Mouse (Mus musculus): ENCODE results near the gene Slc17a3.

Gene Slc17a3

GRCm38 (mm10) chr13:23867405-23867804 is 28.2 kb downstream of the Slc17a3 start, which contains the start of gene Slc17a1:
Gene Slc17a1, plus strand, starts transcription at chr13:23867750.
- in situ Hi-C loops (cut with MboI; ENCODE audit: low pct_unique_long_range_greater_than_20kb in 1 of 2, low sequenced_read_pairs in 2 of 2, unreplicated experiment in 1 of 2): no loop called here

- in situ Hi-C loops (cut with MboI; ENCODE audit: low pct_unique_long_range_greater_than_20kb in 1 of 2, low sequenced_read_pairs in 2 of 2, unreplicated experiment in 1 of 2): no loop called here
Measured at GRCm38 (mm10) chr13:23868790-23869533, 29.7 kb downstream of the Slc17a3 start.

DNA sequence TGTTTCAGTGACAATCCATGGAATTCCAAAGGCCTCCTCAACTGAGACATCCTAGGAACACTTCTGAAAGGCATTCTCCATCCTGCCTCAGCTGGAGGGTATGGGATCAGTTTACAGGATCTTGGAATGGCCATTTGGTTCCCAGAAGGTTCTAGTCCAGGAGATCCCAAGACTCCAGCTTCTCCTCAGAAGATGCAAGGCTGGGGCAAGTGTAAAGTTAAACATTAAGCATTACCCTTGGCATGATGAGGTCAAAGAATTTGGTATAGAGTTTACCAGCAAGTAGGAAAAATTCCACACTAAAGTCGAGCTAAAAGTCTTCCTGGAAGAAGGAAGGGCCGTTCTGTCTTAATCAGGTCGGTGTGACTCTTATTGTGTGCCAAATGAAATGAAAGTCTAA is 30.8 kb downstream of the Slc17a3 start:
- in situ Hi-C loops (cut with MboI; ENCODE audit: low pct_unique_long_range_greater_than_20kb in 1 of 2, low sequenced_read_pairs in 2 of 2, unreplicated experiment in 1 of 2): no loop called here

DNA sequence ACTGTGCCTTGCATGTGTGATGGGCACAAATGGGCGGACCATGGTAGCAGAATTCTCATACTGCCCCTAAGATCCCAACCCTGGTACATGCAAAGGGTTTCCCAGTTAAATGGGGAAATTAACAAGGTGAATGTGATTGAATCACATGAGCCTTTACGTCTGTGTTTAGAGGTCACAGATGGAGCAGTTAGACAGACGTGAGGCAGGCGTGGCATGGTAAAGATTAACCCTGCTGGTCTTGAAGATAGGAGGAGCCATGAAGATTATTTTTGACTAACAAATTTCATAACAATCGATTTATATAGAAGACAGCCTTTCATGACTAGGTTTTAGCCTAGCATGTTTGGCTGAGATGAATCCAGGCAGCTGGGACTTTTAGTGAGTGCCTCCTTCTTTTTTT is 33.9 kb downstream of the Slc17a3 start:
- in situ Hi-C loops (cut with MboI; ENCODE audit: low pct_unique_long_range_greater_than_20kb in 1 of 2, low sequenced_read_pairs in 2 of 2, unreplicated experiment in 1 of 2): no loop called here

- in situ Hi-C loops (cut with MboI; ENCODE audit: low pct_unique_long_range_greater_than_20kb in 1 of 2, low sequenced_read_pairs in 2 of 2, unreplicated experiment in 1 of 2): no loop called here
Measured at GRCm38 (mm10) chr13:23879106-23879505, 39.9 kb downstream of the Slc17a3 start.

- in situ Hi-C loops (cut with MboI; ENCODE audit: low pct_unique_long_range_greater_than_20kb in 1 of 2, low sequenced_read_pairs in 2 of 2, unreplicated experiment in 1 of 2): no loop called here
Measured at GRCm38 (mm10) chr13:23879636-23880035, 40.4 kb downstream of the Slc17a3 start.

GRCm38 (mm10) chr13:23885540-23885939 is 46.3 kb downstream of the Slc17a3 start:
- in situ Hi-C loops (cut with MboI; ENCODE audit: low pct_unique_long_range_greater_than_20kb in 1 of 2, low sequenced_read_pairs in 2 of 2, unreplicated experiment in 1 of 2): no loop called here

DNA sequence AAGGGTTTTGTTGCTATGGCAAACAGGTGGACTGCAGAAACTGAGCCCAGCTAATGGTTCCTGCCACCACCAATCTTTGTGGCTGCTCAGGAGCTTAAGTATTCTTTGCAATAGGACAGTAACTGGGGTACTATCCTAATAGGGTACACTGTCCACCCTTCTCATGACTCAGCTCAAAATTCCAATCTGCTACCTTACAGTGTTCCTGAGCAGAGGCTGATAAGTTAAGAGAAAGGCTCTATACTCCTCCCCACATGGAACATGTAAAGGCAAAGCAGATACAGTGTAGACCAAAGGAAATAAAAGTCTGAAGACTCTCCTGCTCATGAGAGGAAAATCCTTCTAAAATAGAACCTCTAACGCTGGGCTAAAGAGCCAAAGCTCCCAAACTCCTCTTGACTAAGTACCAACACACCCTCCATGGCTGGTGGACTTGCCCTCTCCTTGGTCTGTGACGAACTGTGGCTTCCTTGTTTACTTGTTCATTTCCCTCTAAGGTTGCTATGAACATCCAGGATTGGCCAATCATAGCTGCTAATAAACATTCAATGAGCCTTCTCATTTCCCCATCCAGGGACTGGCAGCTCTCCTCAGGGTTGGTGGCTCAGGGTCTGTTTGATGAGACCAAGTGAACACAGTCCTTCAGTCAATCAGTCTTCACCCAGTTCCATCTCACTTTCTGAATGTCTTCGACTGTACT is 47.9 kb downstream of the Slc17a3 start:
- in situ Hi-C loops (cut with MboI; ENCODE audit: low pct_unique_long_range_greater_than_20kb in 1 of 2, low sequenced_read_pairs in 2 of 2, unreplicated experiment in 1 of 2): no loop called here

DNA sequence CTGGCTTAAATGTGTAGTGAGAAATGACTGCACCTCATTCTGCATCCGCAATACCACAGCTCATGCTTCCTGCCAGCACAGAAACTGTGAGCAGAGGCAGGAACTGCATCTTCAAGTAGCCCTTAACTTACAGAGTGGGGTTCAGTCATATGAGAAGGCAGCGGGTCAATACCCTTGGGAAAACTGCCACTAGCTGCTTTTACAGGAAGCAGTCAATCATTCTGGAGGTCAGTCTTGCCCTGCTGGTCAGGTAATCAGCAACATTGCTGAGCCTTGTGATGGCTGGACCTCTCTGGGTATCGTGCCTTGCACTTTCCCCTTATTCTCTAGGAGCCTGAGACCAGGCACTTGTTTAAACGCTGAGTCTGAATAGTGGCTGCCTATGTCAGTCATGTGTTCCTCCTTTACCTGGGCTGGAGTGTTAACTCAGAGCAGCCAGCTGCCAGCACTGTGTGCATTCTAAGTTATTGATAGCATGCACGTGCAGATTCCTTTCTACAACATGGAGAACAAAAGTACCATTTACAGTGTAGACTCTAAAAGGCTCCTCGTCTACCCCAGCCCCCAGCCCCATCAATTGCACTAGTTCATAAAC is 49.9 kb downstream of the Slc17a3 start:
- in situ Hi-C loops (cut with MboI; ENCODE audit: low pct_unique_long_range_greater_than_20kb in 1 of 2, low sequenced_read_pairs in 2 of 2, unreplicated experiment in 1 of 2): no loop called here

DNA sequence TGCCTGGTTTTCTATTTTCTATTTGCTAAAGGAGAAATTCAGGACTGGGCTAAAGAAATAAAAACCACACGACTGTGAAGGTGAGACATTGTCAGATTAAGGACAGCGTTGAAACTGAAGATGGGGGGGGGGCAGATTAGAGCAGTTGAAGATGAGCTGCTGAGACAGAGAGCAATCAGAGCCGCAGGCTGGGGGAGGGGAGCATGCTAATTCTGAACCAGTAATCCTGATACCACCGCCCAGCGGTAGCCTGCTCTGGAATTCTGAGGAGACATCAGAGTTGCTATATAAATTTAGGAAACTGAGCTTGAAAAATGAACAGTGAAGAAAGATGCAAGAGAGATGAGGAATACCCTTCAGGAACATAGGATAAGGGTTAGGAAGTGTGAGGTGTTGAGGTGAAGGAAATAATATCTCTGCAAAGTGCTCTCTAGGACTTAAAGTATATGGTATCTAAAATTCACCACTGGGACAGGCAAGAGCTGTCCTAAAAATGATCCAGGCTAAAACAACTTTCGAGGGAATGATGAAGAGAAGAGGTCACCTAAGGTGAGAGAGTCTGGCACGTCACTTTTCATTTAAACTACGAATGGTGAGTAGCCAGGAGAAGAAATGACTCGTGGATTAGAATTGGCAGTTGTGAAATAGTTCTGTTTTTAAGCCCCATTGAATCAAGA is 53.5 kb downstream of the Slc17a3 start:
- in situ Hi-C loops (cut with MboI; ENCODE audit: low pct_unique_long_range_greater_than_20kb in 1 of 2, low sequenced_read_pairs in 2 of 2, unreplicated experiment in 1 of 2): no loop called here

DNA sequence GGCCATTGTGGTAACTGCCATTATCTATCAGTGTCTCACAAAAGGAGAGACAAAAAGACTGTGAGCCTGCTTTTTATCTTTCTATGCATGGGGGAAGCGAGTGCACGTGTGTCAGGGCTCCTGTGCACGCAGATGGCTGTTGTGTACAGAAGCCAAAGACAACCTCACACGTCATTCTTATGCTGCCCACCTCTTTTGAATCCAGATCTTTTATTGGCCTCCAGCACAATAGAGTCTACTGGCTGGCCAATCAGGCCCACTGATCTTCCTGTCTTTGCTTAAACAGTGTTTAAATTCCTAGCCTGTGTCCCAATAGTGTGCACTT is 54.0 kb downstream of the Slc17a3 start:
- in situ Hi-C loops (cut with MboI; ENCODE audit: low pct_unique_long_range_greater_than_20kb in 1 of 2, low sequenced_read_pairs in 2 of 2, unreplicated experiment in 1 of 2): no loop called here

DNA sequence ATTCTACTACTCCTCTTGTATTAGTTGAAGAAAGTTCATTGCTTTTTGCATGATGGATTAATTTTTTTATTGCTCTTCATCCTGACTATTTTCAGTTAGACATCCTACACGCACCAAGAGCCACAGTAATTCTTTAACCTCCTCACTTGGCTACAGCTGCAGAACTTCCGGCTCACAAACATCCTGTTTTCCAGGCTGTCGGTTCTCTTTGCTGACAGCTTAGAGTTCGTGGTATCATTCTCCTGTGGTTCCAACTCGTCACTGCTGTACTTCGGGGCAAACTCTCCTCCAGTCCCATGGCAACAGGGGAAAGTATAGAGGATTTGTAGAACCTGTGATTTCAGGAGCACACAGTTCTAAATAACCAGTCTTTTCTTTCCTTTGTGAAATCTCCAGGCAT is 59.0 kb downstream of the Slc17a3 start:
- in situ Hi-C loops (cut with MboI; ENCODE audit: low pct_unique_long_range_greater_than_20kb in 1 of 2, low sequenced_read_pairs in 2 of 2, unreplicated experiment in 1 of 2): no loop called here

- in situ Hi-C loops (cut with MboI; ENCODE audit: low pct_unique_long_range_greater_than_20kb in 1 of 2, low sequenced_read_pairs in 2 of 2, unreplicated experiment in 1 of 2): no loop called here
Measured at GRCm38 (mm10) chr13:23906906-23907305, 67.7 kb downstream of the Slc17a3 start.

- in situ Hi-C loops (cut with MboI; ENCODE audit: low pct_unique_long_range_greater_than_20kb in 1 of 2, low sequenced_read_pairs in 2 of 2, unreplicated experiment in 1 of 2): no loop called here
Measured at GRCm38 (mm10) chr13:23910121-23910520, 70.9 kb downstream of the Slc17a3 start.
